Mouse (Mus musculus) cerebellum, postnatal 36 days (tissue): ENCODE data around the gene Arhgef2.

Experiments used
- DNase-seq, 2 experiments: peaks; one replicate each; pipeline ENCODE4 v3.0.0; 2021 to 2022; ENCODE audit warnings: mixed read lengths in 2 of 2

Arhgef2 gene

GRCm38 (mm10) chr3:88646426-88646995 lies 40.7 kb downstream of the Arhgef2 start:
- DNase-seq, result no peak

GRCm38 (mm10) chr3:88647076-88647475 lies 41.3 kb downstream of the Arhgef2 start:
- no peak for DNase-seq

GRCm38 (mm10) chr3:88647779-88648413 lies 42.1 kb downstream of the Arhgef2 start:
- DNase-seq, result no peak

- no peak for DNase-seq
Observed at GRCm38 (mm10) chr3:88648452-88649168, 42.8 kb downstream of the Arhgef2 start.

- DNase-seq, result no peak
Observed at GRCm38 (mm10) chr3:88649186-88649585, 43.4 kb downstream of the Arhgef2 start.

- no peak for DNase-seq
Observed at GRCm38 (mm10) chr3:88649967-88650366, 44.2 kb downstream of the Arhgef2 start.

GRCm38 (mm10) chr3:88650713-88651504 lies 45.1 kb downstream of the Arhgef2 start:
- DNase-seq, result no peak

GRCm38 (mm10) chr3:88651669-88652618 lies 46.2 kb downstream of the Arhgef2 start:
- no peak for DNase-seq

GRCm38 (mm10) chr3:88652846-88653515 lies 47.2 kb downstream of the Arhgef2 start, which contains the start of gene Rxfp4:
Gene Rxfp4, minus strand, starts transcription at chr3:88653142.
- DNase-seq, result no peak

- DNase-seq, result no peak
Observed at GRCm38 (mm10) chr3:88653516-88654370, 48.0 kb downstream of the Arhgef2 start.

- DNase-seq, result no peak
Observed at GRCm38 (mm10) chr3:88654621-88655020, 48.9 kb downstream of the Arhgef2 start.

- DNase-seq, result no peak
Observed at GRCm38 (mm10) chr3:88655619-88656018, 49.9 kb downstream of the Arhgef2 start.

GRCm38 (mm10) chr3:88658441-88659127 lies 52.8 kb downstream of the Arhgef2 start:
- DNase-seq, result no peak

- DNase-seq, result no peak
Observed at GRCm38 (mm10) chr3:88659798-88660197, 54.0 kb downstream of the Arhgef2 start.

GRCm38 (mm10) chr3:88664095-88664494 lies 58.3 kb downstream of the Arhgef2 start:
- DNase-seq, result no peak

- DNase-seq, result peak; percentile 73 to 80
Observed at GRCm38 (mm10) chr3:88677399-88677798, 71.6 kb downstream of the Arhgef2 start.

GRCm38 (mm10) chr3:88683814-88684213 lies 78.0 kb downstream of the Arhgef2 start:
- no peak for DNase-seq

GRCm38 (mm10) chr3:88684236-88684979 lies 78.6 kb downstream of the Arhgef2 start:
- no peak for DNase-seq
